Mouse (Mus musculus): Measurements from ENCODE around the gene Polm.

Gene Polm

GRCm38 (mm10) chr11:5804174-5804573 is 33.6 kb downstream of the Polm start:
- no peak for DNase-seq (ENCODE audit: low spot score in 2 of 2)

GRCm38 (mm10) chr11:5803551-5803981 is 34.2 kb downstream of the Polm start, which contains the start of gene Pgam2:
TSS of gene Pgam2 (minus strand) at chr11:5803733.
- DNase-seq (ENCODE audit: low spot score in 2 of 2) = no peak

DNA sequence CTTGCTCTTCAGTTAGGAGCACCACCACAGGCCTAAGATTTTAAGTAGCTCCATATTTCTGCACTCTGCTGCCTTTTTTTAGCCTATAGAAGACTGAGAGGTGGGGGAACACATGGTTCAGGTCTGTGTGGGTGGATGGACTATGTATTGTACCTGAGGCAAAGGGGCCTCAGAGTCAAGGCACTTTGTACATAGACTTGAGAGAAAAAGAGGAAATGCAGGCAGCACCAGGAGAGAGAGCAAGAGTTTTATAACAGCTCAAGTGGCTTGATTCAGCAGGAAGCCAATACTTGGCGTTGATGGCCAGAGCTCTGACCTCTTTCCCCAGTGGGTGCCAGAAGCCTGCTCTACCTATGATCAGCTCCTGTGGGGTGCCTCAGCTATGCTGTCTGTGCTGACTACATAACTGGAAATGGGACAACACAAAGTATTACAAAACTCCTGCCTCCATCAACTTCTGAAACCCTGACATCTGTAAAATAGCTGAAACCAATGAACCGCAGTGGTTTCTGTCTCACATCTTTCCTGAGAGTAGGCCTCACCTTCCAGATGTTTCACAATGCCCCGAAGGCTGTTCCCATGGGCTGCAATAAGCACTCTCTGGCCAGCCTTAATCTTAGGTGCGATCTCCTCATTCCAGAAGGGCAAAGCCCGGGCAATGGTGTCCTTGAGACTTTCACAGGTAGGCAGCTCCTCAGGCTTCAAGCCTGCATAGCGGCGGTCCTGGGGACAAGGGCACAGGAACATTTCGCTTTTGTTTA is 35.2 kb downstream of the Polm start:
- no peak for DNase-seq (ENCODE audit: low spot score in 2 of 2)

DNA sequence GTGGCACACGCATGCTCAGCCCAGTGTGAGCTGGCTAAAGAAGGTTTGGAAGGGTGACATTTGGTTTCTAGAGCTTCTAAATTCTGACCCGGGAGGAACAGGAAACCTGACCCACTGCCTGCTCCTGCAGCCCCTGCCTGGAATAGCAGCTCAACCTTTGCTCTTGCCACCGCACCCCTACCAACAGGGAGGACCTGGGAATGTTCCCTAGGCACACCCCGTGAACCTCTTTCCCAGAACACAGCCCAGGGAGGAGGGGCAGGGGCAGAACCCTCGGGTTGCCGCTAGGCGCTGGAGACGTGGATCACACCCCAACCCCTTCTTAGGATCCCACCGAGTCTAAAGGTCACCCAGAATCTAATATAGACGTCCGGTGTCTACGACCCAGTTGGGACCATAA is 35.8 kb downstream of the Polm start:
- DNase-seq (ENCODE audit: low spot score in 2 of 2) = no peak

DNA sequence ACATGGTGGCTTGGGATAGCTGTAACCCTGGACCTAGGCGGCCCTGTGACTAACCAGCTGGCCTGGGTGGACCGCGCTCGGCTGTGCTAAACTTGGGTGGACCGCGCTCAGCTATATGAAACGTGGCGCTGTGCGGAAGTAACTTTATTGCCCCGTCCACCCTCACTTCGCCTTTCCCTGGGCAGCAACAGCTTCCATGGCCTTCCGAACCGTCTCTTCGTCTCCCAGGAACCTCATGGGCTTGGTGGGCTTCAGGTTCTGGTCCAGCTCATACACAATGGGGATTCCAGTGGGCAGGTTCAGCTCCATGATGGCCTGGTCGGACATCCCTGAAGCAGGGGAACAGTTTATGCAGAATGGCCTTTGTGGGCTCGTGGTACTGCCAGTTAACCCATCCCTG is 36.3 kb downstream of the Polm start:
- DNase-seq (ENCODE audit: low spot score in 2 of 2) = no peak

GRCm38 (mm10) chr11:5799621-5800490 is 38.0 kb downstream of the Polm start:
- DNase-seq (ENCODE audit: low spot score in 2 of 2) = no peak

- DNase-seq (ENCODE audit: low spot score in 2 of 2) = no peak
Observed at GRCm38 (mm10) chr11:5797928-5798327, 39.9 kb downstream of the Polm start.

DNA sequence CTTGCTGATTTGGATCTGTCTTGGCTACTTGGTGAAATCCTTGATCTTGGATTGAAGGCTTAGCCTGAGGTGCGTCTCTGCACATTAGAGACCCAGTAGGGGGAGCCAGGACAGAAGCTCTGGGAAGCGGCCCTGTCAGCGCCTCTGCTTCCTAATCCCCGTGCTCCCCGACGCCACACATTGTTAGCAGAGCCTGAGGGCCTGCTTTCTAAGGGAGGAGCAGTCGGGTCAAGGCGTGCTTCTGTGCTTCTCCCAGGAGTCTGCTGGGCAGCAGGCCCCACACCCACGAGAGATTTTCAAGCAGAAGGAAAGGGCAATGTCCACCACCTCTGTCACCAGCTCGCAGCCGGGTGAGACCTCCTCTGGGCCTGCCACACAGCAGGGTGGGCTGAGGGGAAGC is 40.4 kb downstream of the Polm start:
- DNase-seq (ENCODE audit: low spot score in 2 of 2) = no peak

- DNase-seq (ENCODE audit: low spot score in 2 of 2) = no peak
Observed at GRCm38 (mm10) chr11:5796939-5797338, 40.9 kb downstream of the Polm start.

- no peak for DNase-seq (ENCODE audit: low spot score in 2 of 2)
Observed at GRCm38 (mm10) chr11:5795706-5796105, 42.1 kb downstream of the Polm start.

DNA sequence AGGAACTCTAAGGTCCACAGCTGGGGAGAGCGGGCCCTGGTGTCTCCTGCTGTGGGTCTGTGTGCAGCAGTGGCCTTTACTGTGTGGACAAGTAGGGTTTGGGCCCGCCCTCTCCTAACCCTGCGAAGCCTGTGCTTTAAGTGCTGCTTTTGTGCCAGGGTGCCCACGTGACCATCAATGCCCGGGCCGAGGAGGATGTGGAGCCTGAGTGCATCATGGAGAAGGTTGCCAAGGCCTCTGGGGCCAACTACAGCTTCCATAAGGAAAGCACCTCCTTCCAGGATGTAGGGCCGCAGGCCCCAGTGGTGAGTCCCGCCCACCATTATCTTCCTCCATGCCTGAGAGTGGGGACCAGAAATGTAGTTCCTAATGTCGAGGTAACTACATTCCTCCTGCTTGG is 42.5 kb downstream of the Polm start:
- no peak for DNase-seq (ENCODE audit: low spot score in 2 of 2)

DNA sequence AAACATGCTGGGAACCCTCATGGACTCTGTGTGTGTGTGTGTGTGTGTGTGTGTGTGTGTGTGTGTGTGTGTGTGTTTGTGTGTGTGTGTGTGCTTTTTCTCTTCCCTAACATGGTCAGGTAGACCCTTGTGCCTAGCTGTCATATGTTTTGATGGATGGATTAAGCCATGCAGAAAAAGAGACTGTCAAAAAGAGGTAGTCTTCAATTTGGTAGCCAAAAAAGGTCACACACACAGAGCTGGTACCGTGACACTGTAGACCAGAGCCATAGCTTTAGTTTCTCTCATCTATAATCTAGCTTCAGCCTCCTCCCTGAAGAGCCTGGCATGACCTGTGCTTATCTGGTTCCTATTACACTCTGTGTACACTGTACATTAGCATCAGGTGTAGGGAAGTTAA is 47.4 kb downstream of the Polm start:
- DNase-seq (ENCODE audit: low spot score in 2 of 2) = no peak

DNA sequence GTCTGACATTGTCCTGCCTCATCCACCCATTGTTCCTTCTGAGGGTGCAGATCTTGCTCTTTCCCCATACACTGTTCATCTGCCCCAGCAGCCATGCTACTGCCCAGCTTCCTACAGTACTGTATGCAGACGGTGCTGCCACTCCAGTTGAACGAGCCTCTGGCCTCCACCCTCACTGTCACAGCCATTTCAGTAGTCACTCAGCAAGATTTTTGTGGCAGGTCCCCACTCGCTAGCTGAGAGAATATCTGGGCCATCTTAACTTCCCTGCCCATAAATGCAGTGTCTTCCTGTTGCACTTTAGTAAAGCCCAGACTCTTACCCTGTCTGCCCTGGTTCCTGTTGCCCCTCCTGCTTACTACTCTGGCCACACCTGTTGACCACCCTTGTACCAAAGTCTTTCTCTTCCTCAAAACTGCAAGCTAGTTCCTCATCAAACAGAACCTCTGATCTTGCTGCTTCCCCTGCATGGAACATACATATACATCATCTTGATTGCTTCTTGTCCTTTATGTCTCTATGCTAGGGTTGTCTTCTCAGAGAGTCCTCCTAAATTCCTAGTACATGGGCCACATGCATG is 48.0 kb downstream of the Polm start:
- DNase-seq (ENCODE audit: low spot score in 2 of 2) = peak; percentile 45 to 70

DNA sequence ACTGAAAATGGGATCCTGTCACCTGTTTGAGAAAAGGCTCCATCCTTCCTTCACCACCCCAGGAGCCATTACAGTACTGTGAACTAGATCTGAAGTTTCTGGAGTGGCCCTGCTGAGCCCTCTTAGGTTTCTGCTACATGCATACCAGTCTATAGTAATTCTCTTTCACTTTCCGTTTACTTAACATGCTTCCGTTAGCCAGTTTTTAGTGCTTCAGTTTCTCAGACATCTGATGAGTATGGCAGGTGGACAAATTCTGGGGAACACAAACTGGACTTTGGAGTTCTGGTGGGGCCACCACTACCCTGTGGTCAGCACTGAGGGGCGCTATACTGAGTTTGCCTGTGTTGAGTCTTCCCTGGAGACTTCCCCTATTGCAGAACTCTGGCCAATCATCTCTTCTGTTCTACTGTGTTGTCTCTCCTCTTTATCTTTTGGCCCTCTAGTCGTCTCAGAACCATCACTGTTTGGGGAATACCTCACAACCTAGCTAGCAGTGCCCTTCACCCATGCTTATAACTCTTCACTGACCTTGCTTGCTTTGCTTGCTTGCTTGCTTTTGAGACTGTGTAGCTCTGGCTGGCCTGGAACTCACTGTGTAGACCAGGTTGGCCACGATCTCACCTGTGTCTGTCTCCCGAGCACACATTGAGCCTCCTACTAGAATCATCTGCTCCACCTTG is 48.6 kb downstream of the Polm start:
- no peak for DNase-seq (ENCODE audit: low spot score in 2 of 2)

DNA sequence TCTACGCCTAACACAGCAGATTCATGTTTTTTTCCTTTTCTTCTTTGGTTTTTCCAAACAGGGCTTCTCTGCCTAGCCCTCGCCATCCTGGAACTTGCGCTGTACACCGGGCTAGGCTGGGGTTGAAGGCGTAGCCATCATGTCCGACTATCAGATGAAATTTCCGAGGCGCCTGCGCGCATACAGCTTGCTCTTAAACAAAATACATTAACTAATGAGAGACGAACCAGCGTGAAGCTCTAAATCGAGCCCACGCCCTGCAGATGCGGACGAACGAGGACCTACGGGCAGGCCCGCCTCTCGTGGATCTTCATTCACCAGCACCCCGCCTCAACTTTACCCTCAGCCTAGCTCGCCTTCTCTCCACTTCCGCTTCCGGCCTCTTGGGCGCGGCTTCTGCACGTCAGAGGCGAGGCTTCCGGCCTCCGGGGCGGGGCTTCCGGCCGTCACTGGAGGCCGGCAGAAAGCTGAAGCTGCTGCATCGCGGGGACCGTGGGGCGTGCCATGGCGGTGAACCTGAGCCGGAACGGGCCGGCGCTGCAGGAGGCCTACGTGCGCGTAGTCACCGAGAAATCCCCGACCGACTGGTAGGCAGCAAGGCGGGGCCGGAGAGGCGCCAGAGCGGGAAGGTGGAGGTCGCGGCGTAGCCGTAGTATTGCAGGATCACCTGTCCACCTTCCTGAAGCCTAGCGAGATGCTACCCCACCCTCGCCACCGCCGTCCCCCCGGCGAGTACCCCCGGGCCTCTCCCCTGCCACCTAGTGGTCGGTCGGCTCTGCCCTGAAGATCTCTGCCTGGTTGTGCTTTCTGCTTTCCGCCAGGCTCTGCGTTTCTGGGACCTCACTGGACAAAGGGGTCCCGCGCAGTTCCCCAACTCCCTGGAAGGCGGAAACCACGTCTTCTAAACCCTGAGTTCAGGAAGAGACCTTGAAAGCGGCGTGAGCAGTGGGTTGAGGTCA is 49.5 kb downstream of the Polm start, which contains the start of gene Dbnl:
Gene Dbnl, plus strand, starts transcription at position 433 of the 959 bp plus-strand sequence.
- peak; percentile 97 for DNase-seq (ENCODE audit: low spot score in 2 of 2)

- no peak for DNase-seq (ENCODE audit: low spot score in 2 of 2)
Observed at GRCm38 (mm10) chr11:5787671-5788055, 50.2 kb downstream of the Polm start.

GRCm38 (mm10) chr11:5785732-5786131 is 52.1 kb downstream of the Polm start:
- no peak for DNase-seq (ENCODE audit: low spot score in 2 of 2)

- DNase-seq (ENCODE audit: low spot score in 2 of 2) = no peak
Observed at GRCm38 (mm10) chr11:5782199-5782944, 55.4 kb downstream of the Polm start.

DNA sequence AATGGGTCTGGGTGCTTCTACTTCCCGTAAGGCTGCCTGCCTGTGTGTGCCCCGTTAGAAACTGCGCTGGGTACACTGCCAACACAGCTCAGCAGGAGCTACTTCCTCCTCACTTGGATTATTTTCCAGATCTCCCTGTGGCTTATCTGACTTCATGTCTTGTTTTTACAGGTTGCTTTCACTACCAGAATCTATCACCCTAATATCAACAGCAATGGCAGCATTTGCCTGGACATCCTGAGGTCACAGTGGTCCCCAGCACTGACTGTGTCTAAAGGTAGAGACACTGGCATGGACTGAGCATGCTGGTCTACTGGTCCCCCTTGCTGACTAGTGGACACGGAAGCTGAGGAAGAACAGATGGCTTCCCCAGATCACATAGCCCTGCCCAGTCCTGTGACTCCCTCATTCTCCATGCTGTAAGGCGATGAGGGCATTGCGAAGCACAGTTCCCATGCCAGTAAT is 57.7 kb downstream of the Polm start:
- DNase-seq (ENCODE audit: low spot score in 2 of 2) = no peak

DNA sequence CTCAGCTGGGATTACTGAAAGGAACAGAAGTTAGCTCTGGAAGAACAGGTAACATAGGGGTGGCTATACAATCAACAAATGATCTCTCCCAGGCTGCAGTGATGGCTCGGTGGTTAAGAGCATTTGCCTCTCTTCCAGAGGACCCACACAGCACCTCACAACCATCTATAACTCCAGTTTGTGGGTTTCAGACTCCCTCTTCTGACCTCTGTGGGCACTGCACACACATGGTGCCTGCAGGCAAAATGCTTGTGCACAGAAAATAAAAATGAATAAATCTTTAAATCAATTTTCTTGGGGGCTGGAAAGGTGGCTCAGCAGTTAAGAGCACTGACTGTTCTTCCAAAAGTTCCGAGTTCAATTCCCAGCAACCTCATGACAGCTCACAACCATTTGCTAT is 59.3 kb downstream of the Polm start:
- no peak for DNase-seq (ENCODE audit: low spot score in 2 of 2)

Measured in urinary bladder, postnatal 36 days (tissue).